ENCODE assay signal across 10 mouse cellular contexts in genomic region chr10:75412114-75413103, GRCm38 (mm10). TPM values are rescaled to one million over a fixed set of nuclear protein-coding genes. Genes with fewer than 3 reads are reported as not detected.
DNase-seq lines count a peak whose midpoint lies in the region; ATAC-seq and TF ChIP-seq lines count a peak whose summit lies in the region.
"Had no signal": no experiment of that assay in that cellular context is flagged by ENCODE, and none has a peak within 500 bp of the region (broad histone marks: within the 10 kb centered on the region; RNA-seq: fewer than 3 reads in every experiment).

No protein-coding gene starts in this region.

- TF ChIP-seq CTCF in midbrain, postnatal 0 days (IDR thresholded peaks at IDR 0.05): no peak

- peak; percentile 74 for DNase-seq in kidney, adult 11 months
- DNase-seq in kidney, postnatal 10 days: no peak
- DNase-seq in kidney, postnatal 36 days: peak; percentile 55 to 76
- no peak for DNase-seq in midbrain, postnatal 0 days (ENCODE audit: low spot score)
- no peak for DNase-seq in thymus, postnatal 36 days
- DNase-seq in layer of hippocampus, adult 8-10 months (ENCODE audit: low spot score in 2 of 2): no peak
- no peak for DNase-seq in spleen, postnatal 36 days (ENCODE audit: low spot score in 2 of 2)

- no peaks in the 10 kb centered on the region for H3K36me3 ChIP-seq in hindbrain, embryonic 16.5 days (ENCODE audit: control insufficient read depth, insufficient read depth, low read length)
- H3K36me3 ChIP-seq in midbrain, postnatal 0 days (ENCODE audit: insufficient read depth, low read length): no peaks in the 10 kb centered on the region
- H3K36me3 ChIP-seq: limb, embryonic 13.5 days had no signal

- WGBS in hindbrain, embryonic 16.5 days: 56% methylated on average over 27 of the region's 27 CpGs
- WGBS in midbrain, postnatal 0 days: 29% methylated on average over 27 of the region's 27 CpGs

- no peaks in the 10 kb centered on the region; the same call in none of the 2 replicates for H3K4me1 ChIP-seq in hindbrain, embryonic 16.5 days (ENCODE audit: control insufficient read depth, insufficient read depth, low read depth, low read length)
- no peaks in the 10 kb centered on the region for H3K4me1 ChIP-seq in midbrain, postnatal 0 days (ENCODE audit: insufficient read depth, low read length)

- H3K9me3 ChIP-seq in hindbrain, embryonic 16.5 days (ENCODE audit: control insufficient read depth, low read length): no peaks in the 10 kb centered on the region
- no peaks in the 10 kb centered on the region for H3K9me3 ChIP-seq in midbrain, postnatal 0 days (ENCODE audit: low read length)
- H3K9me3 ChIP-seq: limb, embryonic 13.5 days; megakaryocyte, embryonic 14.5 days had no signal

- peak overlapping the region; percentile 38 for H3K4me2 ChIP-seq in hindbrain, embryonic 16.5 days (ENCODE audit: low read length)
- H3K4me2 ChIP-seq in midbrain, postnatal 0 days (ENCODE audit: low read depth, low read length, poor library complexity, severe bottlenecking): peak overlapping the region; percentile 41
- H3K4me2 ChIP-seq: limb, embryonic 13.5 days had no signal

- H3K27ac ChIP-seq in hindbrain, embryonic 16.5 days (ENCODE audit: low read depth, low read length): no peak overlapping the region
- no peak overlapping the region for H3K27ac ChIP-seq in midbrain, postnatal 0 days (ENCODE audit: low read depth, low read length)
- H3K27ac ChIP-seq: limb, embryonic 13.5 days had no signal

- no peaks in the 10 kb centered on the region for H3K27me3 ChIP-seq in hindbrain, embryonic 16.5 days (replicated peaks; ENCODE audit: control insufficient read depth, insufficient read depth, low read length)
- H3K27me3 ChIP-seq in midbrain, postnatal 0 days (ENCODE audit: insufficient read depth, low read length): no peaks in the 10 kb centered on the region
- H3K27me3 ChIP-seq: limb, embryonic 13.5 days had no signal

- no peak overlapping the region; the same call in 1 of the 2 replicates for H3K9ac ChIP-seq in hindbrain, embryonic 16.5 days (ENCODE audit: low read depth, low read length)
- no peak overlapping the region for H3K9ac ChIP-seq in midbrain, postnatal 0 days (replicated peaks; ENCODE audit: low read length, poor library complexity, severe bottlenecking)
- H3K9ac ChIP-seq: limb, embryonic 13.5 days had no signal

- no peak for ATAC-seq in hindbrain, embryonic 16.5 days
- ATAC-seq in midbrain, postnatal 0 days (ENCODE audit: low FRiP score): no peak

- H3K4me3 ChIP-seq in hindbrain, embryonic 16.5 days (ENCODE audit: low read length): no peak overlapping the region
- H3K4me3 ChIP-seq in midbrain, postnatal 0 days (ENCODE audit: low read depth, low read length): peak overlapping the region; percentile 17; the same call in 1 of the 2 replicates
- H3K4me3 ChIP-seq: limb, embryonic 13.5 days; megakaryocyte, embryonic 14.5 days had no signal

RNA-seq across cellular contexts. Expression of gene Upb1, which starts 11.5 kb away (rescaled TPM):
- polyA plus RNA-seq in hindbrain, embryonic 16.5 days (2015; fragmentation: Nextera tagmentation; extraction: Ambion mirVana): 0.36 and 0.39 TPM in 2 replicates
- total RNA-seq in midbrain, postnatal 0 days (2014; rRNA removed): 0.52 TPM in 1 of 2 replicates, not detected in the other
- 0.44 and 0.72 TPM in 2 replicates for polyA plus RNA-seq in midbrain, postnatal 0 days (2015; fragmentation: Nextera tagmentation; extraction: Ambion mirVana)
- under 1 TPM; 0.20 to 0.83 (median 0.44) TPM for total RNA-seq in layer of hippocampus, adult 8-10 months (2022)

Comparison
In these comparisons a context has a peak if more than half of its experiments do, and no peak if none do; other contexts are left out.
1. DNase-seq: peak in kidney, adult 11 months (single experiment) and kidney, postnatal 36 days (2 of 2); none in kidney, postnatal 10 days (single experiment), midbrain, postnatal 0 days (single experiment), thymus, postnatal 36 days (0 of 2), layer of hippocampus, adult 8-10 months (0 of 2) and spleen, postnatal 36 days (0 of 2).